Mouse (Mus musculus): ENCODE data around the gene Adcy5.

DNA sequence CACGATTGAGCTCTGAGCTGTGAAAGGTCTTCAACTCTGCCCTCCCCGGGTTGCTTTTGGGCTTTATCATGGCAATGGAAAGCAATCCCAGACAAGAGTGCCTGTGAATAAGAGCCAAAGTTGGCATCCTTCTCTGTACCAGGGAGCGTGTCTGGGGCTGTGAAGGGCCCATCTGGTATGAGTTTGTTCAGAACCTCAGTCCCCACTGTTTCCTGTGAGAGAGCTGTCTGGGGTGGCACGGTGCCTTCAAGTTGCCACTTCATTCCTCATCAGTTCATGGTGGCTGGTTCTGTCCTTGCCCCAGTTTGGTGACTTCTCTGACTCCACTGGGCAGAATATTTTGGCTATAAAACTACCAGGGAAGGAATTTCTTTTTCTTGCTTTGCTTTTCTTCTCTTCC, 33.4 kb downstream of the Adcy5 start:
- TF ChIP-seq KAT2A (conservative IDR thresholded peaks at IDR 0.05; ENCODE audit: low read depth, low read length) (no peak), CTCF (IDR thresholded peaks at IDR 0.05 in 2 of 3, conservative IDR thresholded peaks at IDR 0.05 in 1 of 3; ENCODE audit: control insufficient read depth in 1 of 3, insufficient read depth in 1 of 3, low read depth in 2 of 3, low read length in 3 of 3, poor library complexity in 1 of 3, severe bottlenecking in 1 of 3) (no peak), ZNF384 (IDR thresholded peaks at IDR 0.05; ENCODE audit: low read depth, low read length) (no peak)

All from MEL (cell line).